Mouse (Mus musculus): Measurements from ENCODE around the gene Clock. TPM values are rescaled to one million over a fixed set of nuclear protein-coding genes. Genes with fewer than 3 reads are reported as not detected.
A peak's percentile ranks its signal among the peaks of the same experiment; 100 is the strongest.

The Clock gene
- total RNA-seq, 2 experiments from 2014 or later = 39.8 to 54.8 TPM

GRCm38 (mm10) chr5:76283890-76284289, 20.7 kb downstream of the Clock start:
- peak in 1 of 2 experiments; percentile 19 for DNase-seq

GRCm38 (mm10) chr5:76274977-76275376, 29.6 kb downstream of the Clock start:
- DNase-seq = no peak

DNA sequence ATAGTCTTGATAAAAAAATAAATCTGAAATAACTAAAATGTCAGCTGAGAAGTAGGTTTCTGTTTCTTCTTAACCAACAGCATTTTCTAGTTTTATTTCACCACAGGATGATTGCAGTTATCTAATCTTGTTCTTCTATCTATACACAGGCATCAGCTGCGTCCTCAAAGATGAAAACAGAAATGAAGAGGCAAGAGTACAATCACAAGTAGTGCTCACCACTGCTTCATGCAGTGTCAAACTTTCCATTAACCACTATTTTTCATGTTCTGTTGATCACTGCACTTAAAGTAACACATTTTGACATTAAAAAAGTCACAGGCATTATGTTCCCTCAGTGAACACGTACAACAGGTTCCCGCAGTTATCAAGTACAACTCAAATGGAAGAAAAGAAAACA, 53.6 kb downstream of the Clock start:
- no peak for DNase-seq

- no peak for DNase-seq
Observed at GRCm38 (mm10) chr5:76246539-76246938, 58.1 kb downstream of the Clock start.

- no peak for DNase-seq
Observed at GRCm38 (mm10) chr5:76245419-76245818, 59.2 kb downstream of the Clock start.

DNA sequence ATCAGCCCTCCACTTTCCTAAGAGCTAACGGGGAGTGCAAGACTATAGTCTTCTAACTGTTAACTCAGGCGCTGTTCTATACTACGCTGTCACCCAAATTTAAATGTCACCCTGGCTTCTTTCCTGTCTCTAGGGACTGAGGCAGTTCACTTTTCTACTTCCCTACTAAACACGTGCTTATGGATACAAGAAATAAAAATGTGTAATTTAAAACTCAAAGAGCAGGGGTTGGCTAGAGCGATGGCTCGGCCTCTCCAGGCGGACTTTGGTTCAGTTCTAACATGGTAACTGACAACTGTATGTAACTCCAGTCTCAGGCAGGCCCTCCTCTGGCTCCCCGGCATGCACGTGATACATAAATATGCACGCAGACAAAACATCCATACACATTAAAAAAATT, 60.2 kb downstream of the Clock start:
- DNase-seq = no peak

DNA sequence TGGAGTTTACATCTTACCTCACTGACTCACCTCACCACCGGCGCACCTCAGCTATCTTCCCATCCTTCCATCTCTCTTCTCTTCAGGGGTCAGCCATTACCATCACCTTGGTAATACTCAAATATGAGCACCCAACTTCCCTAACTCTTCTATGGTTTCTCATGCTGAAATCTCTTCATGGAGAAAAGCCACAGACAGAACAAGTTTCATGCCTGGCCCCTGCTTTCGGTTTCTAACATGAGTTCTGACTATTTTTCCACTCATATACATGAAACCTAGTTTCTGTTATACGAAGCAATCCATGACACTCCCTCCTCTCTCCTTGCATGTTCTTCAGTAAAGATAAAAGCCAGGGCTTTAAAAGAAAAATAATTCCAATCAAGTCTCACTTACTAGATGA, 60.7 kb downstream of the Clock start:
- DNase-seq = no peak

DNA sequence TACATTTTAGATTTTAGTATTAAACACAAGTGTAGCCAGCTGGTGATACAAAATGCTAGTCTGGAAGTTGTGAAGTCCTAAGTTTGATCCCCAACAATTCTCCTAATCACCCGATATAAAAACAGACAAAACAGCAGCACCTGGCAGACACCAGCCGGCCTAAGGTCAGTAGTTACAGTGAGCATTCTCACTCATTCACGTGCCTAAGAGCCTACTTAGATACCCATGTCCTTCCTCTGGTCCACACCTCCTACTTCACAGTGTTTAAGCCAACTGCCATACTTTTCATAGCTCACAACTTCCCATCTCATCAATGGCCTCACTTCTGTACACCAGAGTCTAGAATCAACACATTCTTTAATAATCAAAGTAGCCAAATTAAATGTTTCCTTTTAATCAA, 61.3 kb downstream of the Clock start:
- DNase-seq = no peak

- no peak for DNase-seq
Observed at GRCm38 (mm10) chr5:76231171-76231855, 73.3 kb downstream of the Clock start.

GRCm38 (mm10) chr5:76216691-76217090, 87.9 kb downstream of the Clock start:
- DNase-seq = no peak

DNA sequence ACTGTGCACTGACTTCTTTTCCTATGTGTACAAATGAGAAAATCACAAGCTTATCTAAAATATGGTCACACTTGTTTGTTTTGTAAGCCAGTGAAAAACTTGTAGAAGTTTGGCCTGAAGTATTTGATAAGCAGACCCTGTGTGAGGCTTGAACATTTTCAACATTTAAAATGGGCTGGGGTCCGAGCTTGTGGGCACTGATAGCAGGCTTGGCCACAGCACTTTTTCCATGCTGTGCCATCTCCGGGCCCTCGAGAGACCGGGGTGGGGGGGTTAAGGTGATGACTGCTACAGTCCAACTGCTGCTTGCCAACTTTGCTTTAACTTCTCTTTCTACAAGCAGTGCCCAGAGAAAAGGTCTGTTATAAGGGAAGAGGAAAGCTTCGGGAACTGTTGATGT, 96.5 kb downstream of the Clock start:
- DNase-seq = no peak

- DNase-seq = peak; percentile 11 to 36
Observed at GRCm38 (mm10) chr5:76205886-76206285, 98.7 kb downstream of the Clock start.

- no peak for DNase-seq
Observed at GRCm38 (mm10) chr5:76203171-76203570, 101.4 kb downstream of the Clock start.

GRCm38 (mm10) chr5:76199346-76199745, 105.2 kb downstream of the Clock start:
- DNase-seq = peak; percentile 52 to 60

DNA sequence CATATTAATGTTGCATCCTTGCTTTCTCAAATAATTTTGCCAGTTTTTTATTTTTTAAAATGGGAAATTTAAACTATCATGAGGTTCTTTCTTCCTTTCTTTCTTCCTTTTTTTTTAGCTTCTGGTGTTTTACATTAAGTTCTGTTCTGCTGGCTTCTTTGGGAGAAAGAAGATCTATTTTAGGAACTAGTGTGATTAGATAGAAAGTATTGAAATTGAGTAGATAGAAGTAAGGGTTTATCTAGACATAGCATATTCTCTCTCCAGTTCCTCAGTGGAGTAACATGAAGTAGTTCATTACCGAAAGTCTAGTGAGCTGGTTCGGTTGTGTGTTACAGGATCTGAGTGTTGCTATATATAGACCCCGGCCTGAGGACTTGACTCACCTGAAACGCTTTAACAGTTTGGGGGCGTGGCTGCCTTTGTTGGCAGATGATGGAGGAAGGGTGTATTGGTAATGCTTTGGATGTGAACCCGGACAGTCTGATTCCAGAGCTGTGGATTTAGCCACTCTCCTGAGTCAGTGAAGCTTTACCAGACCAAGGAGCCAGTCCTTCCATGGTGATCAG, 110.1 kb downstream of the Clock start:
- DNase-seq = no peak

DNA sequence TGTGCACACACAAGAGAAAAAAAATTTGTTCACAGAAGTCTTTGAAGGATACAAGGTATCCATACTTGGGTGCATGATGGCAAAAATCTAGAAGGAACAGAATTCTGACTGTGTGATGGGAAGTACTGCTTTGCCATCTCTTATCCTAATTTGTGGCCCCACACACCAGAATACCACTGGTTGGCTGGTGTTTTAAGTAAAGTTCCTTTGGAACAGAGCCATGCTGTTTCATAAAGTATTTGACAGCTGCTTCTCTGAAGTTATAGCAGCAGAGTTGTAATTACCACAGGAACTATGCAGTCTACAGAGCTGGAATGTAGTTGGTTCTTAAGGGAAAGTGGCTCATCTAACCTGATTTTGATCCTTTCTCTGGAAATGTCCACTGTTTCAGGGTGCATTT, 111.5 kb downstream of the Clock start:
- no peak for DNase-seq

DNA sequence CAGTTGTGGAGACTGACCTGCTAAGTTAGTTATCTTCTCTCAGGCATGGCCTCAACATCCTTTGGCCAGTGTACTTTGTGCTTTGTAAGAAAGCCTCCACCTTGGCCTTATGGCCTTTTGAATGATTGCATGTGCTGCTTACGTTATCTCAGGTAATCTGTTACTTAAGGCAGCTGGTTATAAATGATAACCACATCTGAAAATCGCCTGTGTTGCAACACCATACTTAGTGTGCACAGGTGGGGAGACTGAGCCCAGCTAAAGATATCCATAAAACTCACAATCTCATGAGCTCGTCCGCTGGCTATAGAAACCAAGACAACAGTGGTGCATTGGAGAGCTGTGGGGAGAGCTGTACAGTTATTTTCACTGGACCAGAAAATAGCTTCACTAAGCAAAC, 114.0 kb downstream of the Clock start:
- no peak for DNase-seq

DNA sequence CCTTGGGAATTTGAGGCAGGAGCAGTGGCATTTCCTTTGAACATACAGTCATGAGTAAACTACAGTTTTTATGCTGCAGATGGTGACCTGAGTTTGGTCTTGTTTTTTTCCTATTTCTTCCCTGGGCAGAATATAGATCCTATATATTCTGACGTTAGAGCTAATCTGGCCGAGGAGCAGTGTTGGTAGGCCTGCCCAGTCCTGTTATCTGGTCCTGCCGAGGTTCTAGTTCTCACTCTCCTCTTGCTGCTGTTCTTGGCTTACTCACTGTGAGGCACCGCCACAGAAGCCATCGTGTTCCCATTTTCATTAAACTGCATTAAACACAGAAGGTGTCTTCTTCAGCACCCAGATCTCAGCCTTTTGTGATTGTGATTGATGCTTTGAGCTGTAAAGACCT, 116.7 kb downstream of the Clock start:
- no peak for DNase-seq

GRCm38 (mm10) chr5:76184286-76185080, 120.1 kb downstream of the Clock start:
- DNase-seq = peak; percentile 86 to 88

- peak; percentile 97 to 98 for DNase-seq
Observed at GRCm38 (mm10) chr5:76183750-76184261, 120.8 kb downstream of the Clock start, which contains the start of gene Tmem165. Gene Tmem165, plus strand, starts transcription at chr5:76183880.

- DNase-seq = no peak
Observed at GRCm38 (mm10) chr5:76183043-76183749, 121.4 kb downstream of the Clock start.

DNA sequence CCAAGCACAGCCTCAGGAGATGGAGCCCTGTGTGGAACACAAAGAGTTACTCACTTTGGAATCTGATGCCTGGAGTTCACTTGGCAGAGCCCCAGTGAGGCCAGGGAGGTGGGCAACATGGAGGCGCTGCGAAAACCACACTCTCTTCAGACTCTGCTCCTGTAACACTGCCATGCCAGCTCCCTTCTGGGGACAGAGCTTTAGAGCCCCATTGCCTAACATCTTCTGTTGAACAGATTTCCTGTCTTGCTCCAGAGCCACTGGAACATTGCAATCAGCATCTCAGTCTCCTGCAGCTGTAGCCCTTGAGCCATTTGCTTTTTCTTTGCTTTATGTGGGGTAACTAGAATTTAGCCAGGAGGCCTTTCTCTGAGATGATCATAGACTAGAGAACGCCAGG, 122.3 kb downstream of the Clock start:
- no peak for DNase-seq
